Mouse (Mus musculus) stomach, postnatal 0 days (tissue): ENCODE results near the gene Aicda. TPM values are rescaled to one million over a fixed set of nuclear protein-coding genes. Genes with fewer than 3 reads are reported as not detected.
"Not testable (repeated sequence)": the region's sequence is repeated elsewhere in the genome, so short reads cannot be mapped to it uniquely, and the experiment has no call there.

Source experiments
- ATAC-seq: fragments of 200-750 bp; cut with Nextera tagmentation; 2 replicates; pipeline ENCODE4 v1.8.0; 2017; ENCODE audit not compliant: low FRiP score, low TSS enrichment
- DNase-seq: peaks from one replicate; pipeline ENCODE4 v3.0.0-alpha.2; 2016; ENCODE audit warnings: low spot score
- H3K27ac ChIP-seq: fragments of 300-500 bp; sonication (generic); replicated peaks from 2 replicates; pipeline ENCODE4 v1.5.1; 2014; ENCODE audit warnings: mild to moderate bottlenecking, control low read depth
- H3K27me3 ChIP-seq: fragments of 300-500 bp; sonication (generic); 2 replicates; pipeline ENCODE4 v1.6.1; 2014; ENCODE audit warnings: low read length; ENCODE audit not compliant: control insufficient read depth, insufficient read depth
- H3K36me3 ChIP-seq: fragments of 300-500 bp; sonication (generic); 2 replicates; pipeline ENCODE4 v1.6.1; 2014; ENCODE audit warnings: low read length, mixed read lengths; ENCODE audit not compliant: control insufficient read depth, insufficient read depth
- H3K4me1 ChIP-seq: fragments of 300-500 bp; sonication (generic); replicated peaks from 2 replicates; pipeline ENCODE4 v1.6.1; 2014; ENCODE audit warnings: antibody characterized with exemption; ENCODE audit not compliant: control insufficient read depth, insufficient read depth
- H3K4me2 ChIP-seq: fragments of 300-500 bp; sonication (generic); replicated peaks from 2 replicates; pipeline ENCODE4 v1.6.1; 2014; ENCODE audit warnings: low read depth, mild to moderate bottlenecking, control low read depth, moderate library complexity
- H3K4me3 ChIP-seq: fragments of 300-500 bp; sonication (generic); 2 replicates; pipeline ENCODE4 v1.5.1; 2014; ENCODE audit warnings: low read depth, low read length, control low read depth
- H3K9ac ChIP-seq: fragments of 300-500 bp; sonication (generic); 2 replicates; pipeline ENCODE4 v1.6.1; 2014; ENCODE audit warnings: mild to moderate bottlenecking, low read length, control low read depth, mixed read lengths
- H3K9me3 ChIP-seq: fragments of 300-500 bp; sonication (generic); 2 replicates; pipeline ENCODE4 v1.6.1; 2016; ENCODE audit warnings: low read length; ENCODE audit not compliant: control insufficient read depth
- CTCF ChIP-seq: IDR thresholded peaks from 2 replicates; pipeline ENCODE4 v1.5.1; 2016; ENCODE audit warnings: antibody characterized with exemption, low read depth, mild to moderate bottlenecking, moderate library complexity
- EP300 ChIP-seq: optimal IDR thresholded peaks from 2 replicates; pipeline ENCODE3; 2016; ENCODE audit warnings: antibody characterized with exemption
- WGBS: fragments of 180-500 bp; shearing (Covaris S2); extraction: QIAGEN DNeasy Blood & Tissue Kit; methylation state at CpG from one replicate; pipeline ENCODE4 v1.1.7; 2014; 5-methylcytosine and 5-hydroxymethylcytosine counted together
- polyA plus RNA-seq: library from polyadenylated mRNA; unstranded; fragments of >200 nt; fragmentation: Nextera tagmentation; extraction: Ambion mirVana; gene quantifications from 2 replicates; pipeline ENCODE4 v1.2.1, GENCODE M21; 2015

Aicda gene
- polyA plus RNA-seq, 1 experiment from 2014 or later: not detected

- no peak for TF ChIP-seq CTCF
- no peak for TF ChIP-seq EP300
- H3K4me2 ChIP-seq: peak overlapping the region; percentile 34
- WGBS: 64% methylated on average over 3 of the region's 3 CpGs
- H3K27ac ChIP-seq: no peak overlapping the region
- H3K9me3 ChIP-seq: no peaks in the 10 kb centered on the region
- peak overlapping the region; percentile 29 for H3K4me3 ChIP-seq
- no peaks in the 10 kb centered on the region for H3K27me3 ChIP-seq
- H3K9ac ChIP-seq: peak overlapping the region; percentile 47; the same call in 1 of the 2 replicates
- no peaks in the 10 kb centered on the region for H3K4me1 ChIP-seq
- DNase-seq: no peak
- peak; percentile 38; the same call in 1 of the 2 replicates for ATAC-seq
- no peaks in the 10 kb centered on the region for H3K36me3 ChIP-seq
Observed at GRCm38 (mm10) chr6:122514312-122514711, 39.3 kb upstream of the Aicda start.

GRCm38 (mm10) chr6:122515762-122516161, 37.8 kb upstream of the Aicda start:
- not testable (repeated sequence) for DNase-seq, H3K4me3 ChIP-seq, H3K9me3 ChIP-seq, H3K4me1 ChIP-seq, H3K4me2 ChIP-seq, H3K9ac ChIP-seq, H3K27ac ChIP-seq, H3K27me3 ChIP-seq, H3K36me3 ChIP-seq, ATAC-seq
- 92% methylated on average over 2 of the region's 2 CpGs for WGBS

GRCm38 (mm10) chr6:122517668-122518067, 35.9 kb upstream of the Aicda start:
- WGBS: 67% methylated on average over 1 of the region's 1 CpGs
- DNase-seq (no peak), ATAC-seq (no peak)
- Histone ChIP-seq H3K27ac (no peak overlapping the region), H3K9ac (no peak overlapping the region), H3K4me3 (no peak overlapping the region), H3K4me1 (no peaks in the 10 kb centered on the region), H3K4me2 (no peak overlapping the region), H3K27me3 (no peaks in the 10 kb centered on the region), H3K9me3 (no peaks in the 10 kb centered on the region), H3K36me3 (no peaks in the 10 kb centered on the region)
- TF ChIP-seq CTCF (no peak), EP300 (no peak)

- 26% methylated on average over 2 of the region's 2 CpGs for WGBS
- Histone ChIP-seq H3K9ac (no peak overlapping the region), H3K9me3 (no peaks in the 10 kb centered on the region), H3K4me1 (no peaks in the 10 kb centered on the region), H3K27me3 (no peaks in the 10 kb centered on the region), H3K36me3 (no peaks in the 10 kb centered on the region), H3K4me3 (no peak overlapping the region), H3K4me2 (no peak overlapping the region), H3K27ac (no peak overlapping the region)
- peak; percentile 85 for TF ChIP-seq CTCF
- no peak for TF ChIP-seq EP300
- DNase-seq (no peak), ATAC-seq (no peak)
Observed at GRCm38 (mm10) chr6:122519384-122519783, 34.2 kb upstream of the Aicda start.

DNA sequence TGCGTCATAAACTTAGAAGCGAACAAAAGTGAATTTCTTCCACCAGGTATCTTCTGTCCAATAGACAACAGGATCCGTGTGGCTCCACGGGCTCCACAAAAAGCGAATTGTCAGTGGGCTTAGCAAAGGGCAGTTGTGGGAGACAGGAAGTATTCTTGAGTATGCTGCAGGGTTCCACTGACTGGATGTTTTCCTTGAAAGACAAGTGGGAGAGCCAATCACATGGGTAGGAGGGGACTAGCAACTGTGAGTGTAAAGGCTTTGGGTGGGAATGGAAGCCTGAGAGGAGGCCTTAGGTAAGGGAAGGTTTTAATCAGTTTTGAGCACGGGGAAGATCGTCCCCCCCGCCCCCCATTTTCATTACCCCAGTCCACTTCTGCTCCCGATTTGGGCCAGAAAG, 31.0 kb upstream of the Aicda start:
- no peaks in the 10 kb centered on the region for H3K27me3 ChIP-seq
- no peak overlapping the region for H3K4me2 ChIP-seq
- WGBS: 57% methylated on average over 9 of the region's 9 CpGs
- H3K27ac ChIP-seq: no peak overlapping the region
- no peak overlapping the region for H3K4me3 ChIP-seq
- no peak overlapping the region for H3K9ac ChIP-seq
- no peak for TF ChIP-seq CTCF
- no peak for TF ChIP-seq EP300
- H3K4me1 ChIP-seq: no peaks in the 10 kb centered on the region
- ATAC-seq: no peak
- DNase-seq: no peak
- no peaks in the 10 kb centered on the region for H3K36me3 ChIP-seq
- no peaks in the 10 kb centered on the region for H3K9me3 ChIP-seq

DNA sequence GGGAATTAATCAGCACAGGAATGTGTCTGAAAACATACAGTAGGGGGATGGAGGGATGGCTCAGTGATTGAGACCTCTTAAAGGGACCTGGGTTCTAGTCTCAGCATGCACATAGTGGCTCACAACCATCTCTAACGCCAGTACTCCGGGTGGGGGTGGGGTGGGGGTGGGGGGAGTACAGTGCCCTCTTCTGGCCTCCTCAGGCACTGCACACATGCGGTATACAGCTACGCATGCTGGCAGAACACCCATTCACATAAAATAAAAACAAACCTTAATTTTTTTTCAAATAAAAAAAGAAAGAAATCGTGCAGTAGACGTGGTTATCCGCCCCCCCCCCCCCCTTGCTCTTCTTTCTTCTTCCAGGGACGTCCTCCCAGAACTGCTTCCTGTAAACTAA, 30.3 kb upstream of the Aicda start:
- 80% methylated on average over 8 of the region's 8 CpGs for WGBS
- no peaks in the 10 kb centered on the region for H3K9me3 ChIP-seq
- H3K9ac ChIP-seq: no peak overlapping the region
- H3K4me2 ChIP-seq: no peak overlapping the region
- H3K36me3 ChIP-seq: no peaks in the 10 kb centered on the region
- no peak for TF ChIP-seq CTCF
- DNase-seq (no peak), ATAC-seq (no peak)
- no peaks in the 10 kb centered on the region for H3K27me3 ChIP-seq
- no peak overlapping the region for H3K4me3 ChIP-seq
- no peak overlapping the region for H3K27ac ChIP-seq
- no peaks in the 10 kb centered on the region for H3K4me1 ChIP-seq
